Comparison of ENCODE assay signal across 11 mouse cellular contexts in the genomic region with DNA sequence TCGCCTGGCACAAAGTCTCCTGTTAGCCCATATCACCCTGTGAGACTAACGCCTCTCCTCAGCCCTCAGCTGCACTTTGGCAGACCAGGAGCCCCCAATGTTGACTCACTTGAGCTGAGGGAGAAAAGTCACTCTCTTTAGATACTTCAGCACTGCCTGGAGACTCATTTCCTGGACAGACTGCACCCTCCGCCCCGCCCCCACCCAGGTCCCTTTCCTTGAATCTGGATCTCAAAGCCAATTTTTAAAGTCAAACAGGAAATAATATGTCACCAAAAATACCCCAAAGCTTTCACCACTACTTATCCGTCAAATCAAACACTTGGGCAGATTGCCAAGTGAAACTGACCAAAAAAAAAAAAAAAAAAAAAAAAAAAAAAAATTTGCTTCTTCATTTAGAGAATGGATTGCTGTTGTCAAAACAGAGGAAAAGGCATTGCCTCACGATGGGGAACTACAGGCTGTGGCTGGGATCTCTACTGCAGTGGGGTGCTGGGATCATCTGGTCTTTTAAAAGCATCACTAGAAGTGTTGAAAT. TPM values are rescaled to one million over a fixed set of nuclear protein-coding genes. Genes with fewer than 3 reads are reported as not detected.
DNase-seq lines count a peak whose midpoint lies in the region; ATAC-seq lines count a peak whose summit lies in the region.
"Had no signal": no experiment of that assay in that cellular context is flagged by ENCODE, and none has a peak within 500 bp of the region (broad histone marks: within the 10 kb centered on the region; RNA-seq: fewer than 3 reads in every experiment).

No protein-coding gene starts in this region.

- H3K4me1 ChIP-seq in heart, embryonic 16.5 days (ENCODE audit: control insufficient read depth, insufficient read depth, low read length), result no peaks in the 10 kb centered on the region; the same call in 1 of the 2 replicates

- DNase-seq in 416B (ENCODE audit: low read depth) (peak; percentile 77), A20 (ENCODE audit: low read depth, low spot score) (peak; percentile 82)
- DNase-seq in lung, postnatal 36 days, result peak; percentile 60
- DNase-seq in frontal cortex, adult 2 months (ENCODE audit: extremely low spot score in 1 of 2, low spot score in 1 of 2), result no peak
- DNase-seq in adrenal gland, adult 8-10 months, result no peak
- DNase-seq: cerebellum, adult 18-20 months; kidney, postnatal 25 days; liver, embryonic 13.5 days had no signal

- no peak overlapping the region for H3K4me3 ChIP-seq in heart, embryonic 16.5 days (ENCODE audit: low read length)
- H3K4me3 ChIP-seq: liver, embryonic 13.5 days had no signal

- H3K27me3 ChIP-seq in heart, embryonic 16.5 days (ENCODE audit: control insufficient read depth, insufficient read depth, low read length), result no peaks in the 10 kb centered on the region
- H3K27me3 ChIP-seq: liver, embryonic 13.5 days had no signal

- no peak overlapping the region for H3K9ac ChIP-seq in heart, embryonic 16.5 days (ENCODE audit: low read length)
- H3K9ac ChIP-seq: liver, embryonic 13.5 days had no signal

- no peak overlapping the region for H3K27ac ChIP-seq in heart, embryonic 16.5 days (ENCODE audit: low read length)
- H3K27ac ChIP-seq: liver, embryonic 13.5 days had no signal

- H3K36me3 ChIP-seq in heart, embryonic 16.5 days (ENCODE audit: control insufficient read depth, insufficient read depth), result no peaks in the 10 kb centered on the region
- H3K36me3 ChIP-seq: liver, embryonic 13.5 days had no signal

- ATAC-seq in heart, embryonic 16.5 days (replicated peaks; ENCODE audit: extremely low read depth, insufficient read depth, low FRiP score), result peak; percentile 51; the same call in 1 of the 2 replicates
- ATAC-seq in erythroblast, adult 5-6 weeks (replicated peaks; ENCODE audit: low FRiP score, poor library complexity, severe bottlenecking), result no peak

- no peaks in the 10 kb centered on the region for H3K9me3 ChIP-seq in heart, embryonic 16.5 days (replicated peaks; ENCODE audit: control insufficient read depth, low read length)
- H3K9me3 ChIP-seq: liver, embryonic 13.5 days had no signal

- 46% methylated on average over 6 of the region's 6 CpGs for WGBS in heart, embryonic 16.5 days

- no peak overlapping the region for H3K4me2 ChIP-seq in heart, embryonic 16.5 days (ENCODE audit: low read depth, low read length)
- H3K4me2 ChIP-seq: liver, embryonic 13.5 days had no signal

RNA-seq across cellular contexts. Expression of a gene that starts 21.4 kb away (rescaled TPM):
- 0.18 TPM in 1 of 2 replicates, not detected in the other for polyA plus RNA-seq in heart, embryonic 16.5 days (2015; fragmentation: Nextera tagmentation; extraction: Ambion mirVana)
- total RNA-seq in erythroblast, adult 5-6 weeks (2015; ENCODE audit: low replicate concordance), result not detected in 2 replicates
- total RNA-seq in erythroblast, adult 5-6 weeks (2017; ENCODE audit: low replicate concordance), result not detected in 2 replicates
- polyA plus RNA-seq in frontal cortex, adult 2 months (2012; rRNA removed), result not detected in 2 replicates
- under 1 TPM in 1 of 4 experiments, not detected in 3; 0.38 TPM for total RNA-seq in adrenal gland, adult 8-10 months (2022)
- total RNA-seq: gastrocnemius, postnatal 4 days had no signal

RNA-seq across cellular contexts. Expression of a gene that starts 26.8 kb away (rescaled TPM):
- 3.9 and 4.7 TPM in 2 replicates for polyA plus RNA-seq in heart, embryonic 16.5 days (2015; fragmentation: Nextera tagmentation; extraction: Ambion mirVana)
- total RNA-seq in erythroblast, adult 5-6 weeks (2015; ENCODE audit: low replicate concordance), result 0.19 and 1.3 TPM in 2 replicates
- 0.98 and 1.2 TPM in 2 replicates for total RNA-seq in erythroblast, adult 5-6 weeks (2017; ENCODE audit: low replicate concordance)
- 3.8 and 4.0 TPM in 2 replicates for polyA plus RNA-seq in frontal cortex, adult 2 months (2012; rRNA removed)
- 10 to 100 TPM; 28.5 to 53.9 (median 39.7) TPM for total RNA-seq in adrenal gland, adult 8-10 months (2022)

Comparison
In these comparisons a context has a peak if more than half of its experiments do, and no peak if none do; other contexts are left out.
1. DNase-seq: peak in 416B (single experiment), A20 (single experiment) and lung, postnatal 36 days (single experiment); none in frontal cortex, adult 2 months (0 of 2) and adrenal gland, adult 8-10 months (single experiment).
2. RNA of a gene that starts 26.8 kb away (total RNA-seq): 28.5 to 53.9 TPM in adrenal gland, adult 8-10 months; 0.19 to 1.3 TPM in erythroblast, adult 5-6 weeks; every median in the first group is over 10 times any median in the second.